Mouse (Mus musculus): Measurements from ENCODE around the gene Ptprt.

DNA sequence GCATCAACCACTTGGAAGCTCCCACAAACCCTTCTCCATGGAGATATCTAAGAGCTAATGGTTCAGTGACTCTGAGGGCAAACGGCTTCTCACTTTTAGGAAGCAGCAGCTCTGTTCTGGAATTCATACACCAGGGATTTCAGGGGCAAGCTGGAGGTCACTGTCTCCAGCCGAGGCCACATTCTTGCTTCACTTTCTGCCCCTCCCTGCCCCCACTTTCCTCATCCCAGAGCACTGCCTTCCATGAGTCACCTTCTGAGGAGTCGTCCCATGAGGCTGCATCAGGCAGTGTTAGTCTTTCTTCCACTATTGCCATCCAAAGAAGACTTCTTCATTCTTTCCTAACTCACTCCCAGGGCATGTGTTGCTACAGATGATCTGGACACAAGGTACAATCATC lies 162.8 kb downstream of the Ptprt start:
- TF ChIP-seq GATA1 (IDR thresholded peaks at IDR 0.05; ENCODE audit: borderline replicate concordance, low read length) (no peak), FLI1 (IDR thresholded peaks at IDR 0.05; ENCODE audit: low read length) (no peak)

All from megakaryocyte, embryonic 14.5 days (primary cell).